ENCODE assay signal across 20 mouse cellular contexts in the genomic region with DNA sequence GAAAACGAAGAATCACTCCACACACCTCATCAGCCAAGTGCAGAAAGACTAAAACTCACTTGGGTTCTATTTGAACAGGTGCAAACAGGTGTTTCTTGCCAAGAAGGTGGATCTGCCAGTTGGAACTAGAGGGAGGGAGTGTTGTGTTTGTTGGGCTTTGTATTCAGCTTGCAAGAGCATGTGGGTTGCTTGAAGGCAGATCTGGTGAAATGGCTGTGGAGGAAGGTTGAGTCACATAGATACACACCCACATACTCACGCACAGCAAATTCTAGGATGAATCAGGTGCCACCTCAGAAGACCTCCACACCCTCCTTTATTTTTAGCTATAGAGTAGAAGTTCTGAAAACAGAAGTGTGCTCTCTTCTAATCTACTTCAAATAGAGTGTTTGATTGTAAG.
DNase-seq lines count a peak whose midpoint lies in the region; ATAC-seq lines count a peak whose summit lies in the region.
"Had no signal": no experiment of that assay in that cellular context is flagged by ENCODE, and none has a peak within 500 bp of the region (broad histone marks: within the 10 kb centered on the region; RNA-seq: fewer than 3 reads in every experiment).

No protein-coding gene starts in this region.

- H3K9me3 ChIP-seq in embryonic facial prominence, embryonic 14.5 days (ENCODE audit: control insufficient read depth, low read length): no peaks in the 10 kb centered on the region
- no peaks in the 10 kb centered on the region for H3K9me3 ChIP-seq in embryonic facial prominence, embryonic 10.5 days
- H3K9me3 ChIP-seq: heart, embryonic 15.5 days; limb, embryonic 10.5 days; liver, embryonic 13.5 days; neural tube, embryonic 12.5 days had no signal

- no peak overlapping the region for H3K9ac ChIP-seq in embryonic facial prominence, embryonic 14.5 days (ENCODE audit: low read depth, low read length)
- H3K9ac ChIP-seq: heart, embryonic 15.5 days; liver, embryonic 13.5 days; neural tube, embryonic 12.5 days had no signal

- H3K27me3 ChIP-seq in embryonic facial prominence, embryonic 14.5 days (replicated peaks; ENCODE audit: control insufficient read depth, insufficient read depth, low read length): no peaks in the 10 kb centered on the region
- no peaks in the 10 kb centered on the region for H3K27me3 ChIP-seq in embryonic facial prominence, embryonic 10.5 days (replicated peaks; ENCODE audit: low read depth, poor library complexity, severe bottlenecking)
- H3K27me3 ChIP-seq: heart, embryonic 15.5 days; liver, embryonic 13.5 days; neural tube, embryonic 12.5 days had no signal

- H3K36me3 ChIP-seq in embryonic facial prominence, embryonic 14.5 days (ENCODE audit: control insufficient read depth, insufficient read depth, low read length): no peaks in the 10 kb centered on the region
- no peaks in the 10 kb centered on the region for H3K36me3 ChIP-seq in embryonic facial prominence, embryonic 10.5 days (replicated peaks)
- H3K36me3 ChIP-seq: heart, embryonic 15.5 days; limb, embryonic 10.5 days; liver, embryonic 13.5 days; neural tube, embryonic 12.5 days had no signal

- intact Hi-C loops in left cerebral cortex, postnatal 10 days (cut with DNase I): no loop called here

- WGBS in embryonic facial prominence, embryonic 14.5 days: 84% methylated on average over 2 of the region's 2 CpGs
- WGBS in embryonic facial prominence, embryonic 10.5 days: 91% methylated on average over 2 of the region's 2 CpGs

- peak; percentile 21 for DNase-seq in embryonic facial prominence, embryonic 14.5 days (ENCODE audit: low spot score)
- DNase-seq in embryonic facial prominence, embryonic 10.5 days (ENCODE audit: low spot score): no peak
- DNase-seq in left cerebral cortex, adult 9 months (ENCODE audit: low spot score in 2 of 2): peak; percentile 45 to 76
- no peak for DNase-seq in left cerebral cortex, postnatal 10 days (ENCODE audit: extremely low spot score in 1 of 2, low spot score in 2 of 2)
- DNase-seq in urinary bladder, adult 18-20 months (ENCODE audit: low spot score in 2 of 2): peak; percentile 4 to 21
- no peak for DNase-seq in urinary bladder, postnatal 10 days (ENCODE audit: low spot score)
- DNase-seq in telencephalon, adult 2 months (ENCODE audit: low read depth, low spot score): peak; percentile 77
- DNase-seq in thymus, postnatal 14 days: no peak
- DNase-seq: cerebellum, postnatal 25 days; gastrocnemius, postnatal 10 days; heart, adult 2 months; kidney, adult 11 months; liver, embryonic 13.5 days; lung, postnatal 36 days had no signal

- no peak overlapping the region for H3K4me2 ChIP-seq in embryonic facial prominence, embryonic 14.5 days (ENCODE audit: low read depth, low read length)
- H3K4me2 ChIP-seq: heart, embryonic 15.5 days; liver, embryonic 13.5 days; neural tube, embryonic 12.5 days had no signal

- no peak overlapping the region for H3K4me3 ChIP-seq in embryonic facial prominence, embryonic 14.5 days (ENCODE audit: low read depth, low read length)
- H3K4me3 ChIP-seq in embryonic facial prominence, embryonic 10.5 days: no peak overlapping the region
- H3K4me3 ChIP-seq: heart, adult 2 months; heart, embryonic 15.5 days; limb, embryonic 10.5 days; liver, embryonic 13.5 days; neural tube, embryonic 12.5 days had no signal

- no peak overlapping the region for H3K27ac ChIP-seq in embryonic facial prominence, embryonic 14.5 days (replicated peaks; ENCODE audit: low read depth, low read length)
- H3K27ac ChIP-seq in embryonic facial prominence, embryonic 10.5 days (replicated peaks): no peak overlapping the region
- H3K27ac ChIP-seq: heart, adult 2 months; heart, embryonic 15.5 days; hindbrain, postnatal 0 days; kidney, postnatal 0 days; limb, embryonic 10.5 days; liver, embryonic 13.5 days; neural tube, embryonic 12.5 days had no signal

- ATAC-seq in embryonic facial prominence, embryonic 14.5 days (ENCODE audit: low read depth): 0 out of 2 replicates have a peak, but pooled peaks have one; percentile 22
- ATAC-seq: forebrain, embryonic 14.5 days; hindbrain, postnatal 0 days had no signal

- H3K4me1 ChIP-seq in embryonic facial prominence, embryonic 14.5 days (ENCODE audit: control insufficient read depth, insufficient read depth, low read length): no peaks in the 10 kb centered on the region
- H3K4me1 ChIP-seq in embryonic facial prominence, embryonic 10.5 days: no peaks in the 10 kb centered on the region
- H3K4me1 ChIP-seq: heart, embryonic 15.5 days; limb, embryonic 10.5 days; liver, embryonic 13.5 days; neural tube, embryonic 12.5 days had no signal

Comparison
In these comparisons a context has a peak if more than half of its experiments do, and no peak if none do; other contexts are left out.
1. DNase-seq: peak in embryonic facial prominence, embryonic 14.5 days (single experiment), left cerebral cortex, adult 9 months (2 of 2), urinary bladder, adult 18-20 months (2 of 2) and telencephalon, adult 2 months (single experiment); none in embryonic facial prominence, embryonic 10.5 days (single experiment), left cerebral cortex, postnatal 10 days (0 of 2), urinary bladder, postnatal 10 days (single experiment) and thymus, postnatal 14 days (single experiment).